Mouse (Mus musculus): ENCODE measurements at regions not wholly inside any gene's neighbourhood (a gene's known extent, or its start where the extent isn't known, plus 50 kb on each side); places are given as distances from the start of the nearest gene placed in this dataset.

- no peak for DNase-seq (ENCODE audit: low spot score in 2 of 2)
These were observed 313.2 kb upstream of the Dpyd start for GRCm38 (mm10) chr3:118248768-118249167.

- DNase-seq (ENCODE audit: low spot score in 2 of 2), result no peak
These were observed 286.0 kb upstream of the Dpyd start for GRCm38 (mm10) chr3:118275917-118276316.

- DNase-seq (ENCODE audit: low spot score in 2 of 2), result peak; percentile 4 to 10
These were observed 283.7 kb upstream of the Dpyd start for GRCm38 (mm10) chr3:118278274-118278673.

- no peak for DNase-seq (ENCODE audit: low spot score in 2 of 2)
These were observed 275.0 kb upstream of the Dpyd start for GRCm38 (mm10) chr3:118286946-118287345.

- no peak for DNase-seq (ENCODE audit: low spot score in 2 of 2)
These were observed 236.8 kb upstream of the Dpyd start for GRCm38 (mm10) chr3:118325111-118325510.

GRCm38 (mm10) chr3:118328237-118328636 lies 233.7 kb upstream of the Dpyd start:
- no peak for DNase-seq (ENCODE audit: low spot score in 2 of 2)

GRCm38 (mm10) chr3:118329132-118329674 lies 232.7 kb upstream of the Dpyd start:
- DNase-seq (ENCODE audit: low spot score in 2 of 2), result no peak

GRCm38 (mm10) chr3:118331559-118331958 lies 230.4 kb upstream of the Dpyd start:
- DNase-seq (ENCODE audit: low spot score in 2 of 2), result no peak

- no peak for DNase-seq (ENCODE audit: low spot score in 2 of 2)
These were observed 223.2 kb upstream of the Dpyd start for GRCm38 (mm10) chr3:118338716-118339115.

GRCm38 (mm10) chr3:118361741-118362141 lies 200.2 kb upstream of the Dpyd start:
- DNase-seq (ENCODE audit: low spot score in 2 of 2), result no peak

Measured in right cerebral cortex, postnatal 36 days (tissue).